Mouse (Mus musculus) lung, postnatal 0 days (tissue): ENCODE data around the gene Pdxp.

Source experiments
- CTCF ChIP-seq: IDR thresholded peaks from 2 replicates; pipeline ENCODE4 v1.5.1; 2016; ENCODE audit warnings: antibody characterized with exemption, mild to moderate bottlenecking
- EP300 ChIP-seq: IDR thresholded peaks from 2 replicates; pipeline ENCODE4 v1.6.1; 2016; ENCODE audit warnings: antibody characterized with exemption, mild to moderate bottlenecking, control low read depth

DNA sequence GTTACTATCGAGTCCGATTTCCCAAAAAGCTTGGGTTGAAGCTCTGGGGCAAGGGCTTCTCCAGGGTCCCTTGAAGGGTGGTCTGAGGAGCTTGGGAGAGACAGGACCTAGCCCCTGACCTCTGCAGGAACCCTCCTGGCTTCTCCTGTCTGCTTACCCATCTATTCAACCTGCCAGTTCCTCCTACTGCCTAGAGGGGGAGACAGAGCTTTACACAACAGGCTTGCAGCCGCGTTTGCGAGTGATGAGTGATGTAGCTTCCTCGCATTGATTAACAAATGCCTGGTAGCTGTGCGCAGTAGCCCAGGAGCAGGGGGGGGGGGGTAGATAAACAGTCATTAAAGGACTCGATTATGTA lies 1.9 kb downstream of the Pdxp start:
- TF ChIP-seq CTCF: peak; percentile 98
- no peak for TF ChIP-seq EP300
